Mouse (Mus musculus): Measurements from ENCODE around the gene Parp14.

Gene Parp14

GRCm38 (mm10) chr16:35870581-35871047, 730 bp downstream of the Parp14 start:
- DNase-seq (ENCODE audit: low spot score in 2 of 2), result no peak

GRCm38 (mm10) chr16:35869656-35870055, 1.7 kb downstream of the Parp14 start:
- no peak for DNase-seq (ENCODE audit: low spot score in 2 of 2)

DNA sequence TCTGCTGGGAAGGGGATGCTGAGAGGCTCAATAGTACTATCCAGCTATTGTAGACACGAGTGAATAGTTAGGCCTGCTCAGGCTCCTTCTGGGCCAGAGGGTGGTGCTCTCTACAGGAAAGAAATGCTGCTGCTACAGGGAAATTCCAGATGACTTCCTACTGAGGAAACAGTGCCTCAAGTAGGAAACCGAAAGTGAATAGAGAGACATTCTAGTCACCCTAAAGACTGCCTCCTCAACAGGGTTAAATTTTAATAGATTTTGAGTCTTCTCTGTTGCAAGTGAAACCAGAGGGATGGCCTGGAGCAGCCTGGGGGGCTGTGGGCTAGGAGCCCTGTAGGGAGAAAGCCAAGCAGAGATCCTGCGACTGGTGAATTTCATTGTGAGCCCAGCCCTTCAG, 2.2 kb downstream of the Parp14 start:
- DNase-seq (ENCODE audit: low spot score in 2 of 2), result no peak

- no peak for DNase-seq (ENCODE audit: low spot score in 2 of 2)
These were observed 3.6 kb downstream of the Parp14 start for GRCm38 (mm10) chr16:35867726-35868125.

- no peak for DNase-seq (ENCODE audit: low spot score in 2 of 2)
These were observed 9.3 kb downstream of the Parp14 start for GRCm38 (mm10) chr16:35862057-35862456.

DNA sequence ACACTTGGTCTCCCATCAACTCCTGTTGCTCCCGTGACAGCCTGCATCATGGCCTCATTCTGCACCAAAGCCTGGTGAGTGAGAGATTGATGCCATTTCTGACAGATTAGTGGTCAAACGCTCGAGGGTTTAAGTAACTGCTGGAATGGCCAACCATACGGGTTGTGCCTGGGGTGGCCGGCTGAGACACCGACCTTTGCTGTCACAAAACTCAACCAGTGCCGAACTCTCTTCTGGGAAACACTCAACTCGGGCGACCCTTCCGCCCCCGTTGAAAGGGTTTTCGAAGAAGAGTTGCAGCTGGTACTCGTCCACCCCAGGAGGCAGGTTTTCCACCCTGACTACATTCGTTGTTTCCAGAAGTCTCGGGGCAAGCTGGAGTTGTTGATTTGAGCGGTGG, 11.1 kb downstream of the Parp14 start:
- DNase-seq (ENCODE audit: low spot score in 2 of 2), result no peak

- no peak for DNase-seq (ENCODE audit: low spot score in 2 of 2)
These were observed 14.6 kb downstream of the Parp14 start for GRCm38 (mm10) chr16:35856766-35857165.

DNA sequence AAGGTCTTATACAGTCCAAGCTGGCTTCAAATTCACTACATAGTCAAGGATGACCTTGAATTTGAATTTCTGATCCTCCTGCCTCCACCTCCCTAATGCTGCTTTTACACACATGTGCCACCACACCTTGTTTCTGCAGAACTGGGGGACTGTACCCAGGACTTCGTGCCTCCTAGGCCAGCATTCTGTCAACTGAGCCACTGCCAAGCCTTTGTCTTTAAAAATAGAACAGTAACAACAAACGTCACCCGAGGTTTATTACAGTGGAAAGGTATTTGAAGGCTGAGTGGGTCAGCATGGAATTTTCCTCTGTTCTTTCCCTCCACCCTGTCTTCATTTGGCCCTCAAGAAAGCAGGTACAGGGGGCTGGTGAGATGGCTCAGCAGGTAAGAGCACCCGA, 15.5 kb downstream of the Parp14 start:
- no peak for DNase-seq (ENCODE audit: low spot score in 2 of 2)

GRCm38 (mm10) chr16:35847138-35847537, 24.2 kb downstream of the Parp14 start:
- no peak for DNase-seq (ENCODE audit: low spot score in 2 of 2)

DNA sequence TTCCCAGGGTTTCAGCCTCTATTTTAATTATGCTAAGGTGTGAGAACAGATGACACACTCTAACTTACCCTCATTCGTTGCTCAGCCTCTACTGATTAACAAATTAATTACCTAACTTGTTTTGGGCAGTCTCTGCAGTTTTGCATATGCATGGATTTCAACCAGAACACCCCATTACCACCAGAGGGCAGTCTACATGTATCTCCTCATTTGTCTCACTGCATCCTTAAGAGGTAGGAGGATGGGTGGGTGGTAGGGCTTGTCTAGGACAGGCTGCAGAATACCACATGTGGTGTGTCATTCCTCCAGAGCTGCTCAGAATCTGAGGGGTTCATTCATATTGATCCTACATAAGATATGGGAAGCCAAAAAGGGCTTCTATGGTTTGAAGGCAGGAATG, 31.7 kb downstream of the Parp14 start:
- peak in 1 of 2 experiments; percentile 20 for DNase-seq (ENCODE audit: low spot score in 2 of 2)

- DNase-seq (ENCODE audit: low spot score in 2 of 2), result no peak
These were observed 36.7 kb downstream of the Parp14 start for GRCm38 (mm10) chr16:35834653-35835052.

GRCm38 (mm10) chr16:35832926-35833325, 38.4 kb downstream of the Parp14 start:
- no peak for DNase-seq (ENCODE audit: low spot score in 2 of 2)

- peak in 1 of 2 experiments; percentile 20 for DNase-seq (ENCODE audit: low spot score in 2 of 2)
These were observed 41.3 kb downstream of the Parp14 start for GRCm38 (mm10) chr16:35829999-35830398.

DNA sequence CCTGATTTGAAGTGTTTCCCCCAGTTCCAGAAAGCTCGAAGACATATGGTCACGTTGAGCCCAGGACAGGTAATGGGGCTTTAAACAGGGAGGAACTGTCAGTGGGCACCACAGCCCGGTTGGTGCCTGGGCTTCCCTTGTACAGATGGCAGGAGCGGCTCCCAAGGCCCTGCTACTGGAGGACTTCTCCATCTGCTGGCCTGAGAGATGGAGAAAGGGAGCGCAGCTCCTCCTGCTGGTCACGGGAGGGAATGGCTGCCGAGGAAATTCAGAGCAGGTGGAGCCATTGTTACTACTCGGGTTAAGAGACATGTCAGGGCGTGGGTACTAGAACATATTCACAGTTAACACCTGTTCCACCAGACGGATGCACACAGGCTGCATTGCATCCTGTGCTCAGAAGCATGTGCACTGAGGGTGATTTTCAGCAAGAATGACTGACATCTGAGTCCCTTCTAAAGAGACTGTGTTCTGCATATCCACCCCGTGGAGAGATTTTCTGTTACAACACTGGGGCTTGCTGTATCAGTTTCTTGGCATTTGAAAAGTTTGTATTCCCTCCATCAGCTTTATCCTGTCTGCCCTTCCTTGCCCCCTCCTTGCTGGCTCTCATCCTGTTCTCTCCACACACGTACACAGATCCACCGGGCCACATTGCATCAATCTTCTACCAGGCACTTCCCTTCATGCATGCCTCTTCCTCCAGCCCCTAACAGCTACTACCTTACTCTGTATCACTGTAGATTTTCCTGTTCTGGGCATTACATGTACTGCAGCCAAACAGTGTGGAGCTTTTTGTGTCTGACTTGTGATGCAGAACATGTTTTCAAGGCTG, 53.9 kb downstream of the Parp14 start:
- DNase-seq (ENCODE audit: low spot score in 2 of 2), result peak; percentile 86 to 91

- no peak for DNase-seq (ENCODE audit: low spot score in 2 of 2)
These were observed 58.2 kb downstream of the Parp14 start for GRCm38 (mm10) chr16:35813119-35813518.

DNA sequence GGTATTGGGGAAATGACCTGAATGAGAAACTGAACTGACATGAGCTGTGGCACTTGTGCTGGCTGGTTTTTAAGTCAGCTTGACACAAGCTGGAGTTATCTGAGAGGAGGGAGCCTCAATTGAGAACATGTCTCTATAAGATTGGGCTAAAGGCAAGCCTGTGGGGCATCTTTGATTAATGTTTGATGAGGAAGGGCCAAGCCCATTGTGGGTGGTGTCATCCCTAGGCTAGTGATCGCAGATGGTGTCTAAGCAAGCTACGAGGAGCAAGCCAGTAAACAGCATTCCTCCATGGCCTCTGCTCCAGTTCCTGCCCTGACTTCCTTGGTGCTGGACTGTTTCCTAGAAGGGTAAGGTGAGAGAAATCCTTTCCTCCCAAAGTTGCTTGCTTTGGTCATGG, 62.5 kb downstream of the Parp14 start:
- DNase-seq (ENCODE audit: low spot score in 2 of 2), result no peak

DNA sequence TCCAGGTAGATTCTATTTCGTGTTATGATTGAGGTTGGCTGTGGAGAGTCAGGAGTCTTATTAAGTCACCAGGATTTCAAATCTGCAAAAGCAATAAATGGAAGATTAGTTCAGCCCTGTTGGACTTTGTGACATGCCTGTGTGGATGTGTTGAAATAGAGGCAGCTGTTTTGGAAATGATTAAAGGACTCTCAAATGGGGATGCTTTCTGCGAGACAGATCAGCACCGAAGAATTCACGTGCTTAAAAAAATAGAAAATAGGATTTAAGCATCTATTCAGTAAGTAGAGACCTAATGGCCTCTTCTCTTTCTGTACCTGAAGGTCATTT, 63.7 kb downstream of the Parp14 start:
- no peak for DNase-seq (ENCODE audit: low spot score in 2 of 2)

- DNase-seq (ENCODE audit: low spot score in 2 of 2), result no peak
These were observed 64.2 kb downstream of the Parp14 start for GRCm38 (mm10) chr16:35806973-35807662.

DNA sequence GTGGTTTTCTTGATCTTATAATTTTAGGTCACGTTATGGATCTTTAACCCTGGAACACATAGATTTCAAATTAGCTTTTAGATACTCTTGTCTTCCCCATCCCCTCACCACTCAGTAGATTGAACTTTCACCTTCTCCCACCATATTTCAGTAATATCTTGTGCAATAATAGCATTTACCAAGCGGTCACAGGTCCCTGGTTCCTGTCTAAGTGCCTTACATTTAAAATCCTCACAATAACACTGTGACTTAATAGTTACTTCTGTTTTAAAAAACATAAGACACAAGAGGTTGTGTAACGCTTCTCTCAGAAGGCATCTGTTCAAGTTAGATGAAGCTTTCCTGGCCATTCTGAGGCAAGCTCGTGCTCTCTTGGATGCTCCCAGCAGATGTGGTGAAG, 67.6 kb downstream of the Parp14 start:
- DNase-seq (ENCODE audit: low spot score in 2 of 2), result no peak

DNA sequence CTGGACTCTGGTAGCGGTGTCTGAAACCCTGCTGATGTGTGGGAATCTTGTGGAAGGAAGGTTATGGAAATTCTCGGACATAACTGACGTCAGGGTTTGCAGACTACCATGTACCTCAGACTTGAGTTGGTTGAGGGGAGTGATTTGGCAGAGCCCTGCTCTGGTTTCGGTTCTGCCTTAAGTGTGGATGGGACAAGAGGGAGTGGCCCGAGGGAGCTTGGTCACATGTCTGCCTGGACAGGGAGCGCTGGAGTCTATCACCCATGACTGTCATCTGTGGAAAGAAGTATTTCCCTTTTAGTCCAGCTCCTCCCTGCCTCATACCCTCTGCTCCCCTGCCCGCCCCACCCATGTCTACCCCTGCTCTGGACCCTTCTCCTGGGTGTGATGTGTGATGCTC, 69.2 kb downstream of the Parp14 start:
- DNase-seq (ENCODE audit: low spot score in 2 of 2), result no peak

DNA sequence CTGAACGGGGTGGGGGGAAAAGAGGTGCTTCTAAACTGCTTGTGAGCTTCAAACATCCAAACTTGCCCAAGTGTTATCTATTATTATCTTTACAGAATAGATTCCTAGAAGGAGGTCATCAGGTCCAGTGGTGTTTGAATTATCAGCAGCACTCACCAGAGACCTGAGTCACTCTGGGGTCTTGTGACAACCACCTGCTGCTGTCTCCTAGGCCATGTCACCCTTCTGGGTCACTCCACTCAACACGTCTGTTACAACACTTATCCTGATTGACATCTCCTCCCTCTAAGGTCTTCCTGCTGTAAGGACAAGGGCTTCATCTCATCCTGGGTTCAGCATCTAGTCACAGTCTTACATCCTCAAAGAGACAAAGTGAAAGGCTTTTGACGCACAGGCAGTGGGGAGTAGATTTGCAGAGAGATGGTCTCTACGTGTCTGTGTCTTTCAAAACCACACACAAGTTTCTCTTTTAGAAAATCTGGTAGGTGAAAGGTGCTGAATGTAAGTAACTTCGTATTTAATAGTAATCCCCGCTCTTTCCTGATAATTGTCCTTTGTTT, 79.3 kb downstream of the Parp14 start:
- DNase-seq (ENCODE audit: low spot score in 2 of 2), result no peak

DNA sequence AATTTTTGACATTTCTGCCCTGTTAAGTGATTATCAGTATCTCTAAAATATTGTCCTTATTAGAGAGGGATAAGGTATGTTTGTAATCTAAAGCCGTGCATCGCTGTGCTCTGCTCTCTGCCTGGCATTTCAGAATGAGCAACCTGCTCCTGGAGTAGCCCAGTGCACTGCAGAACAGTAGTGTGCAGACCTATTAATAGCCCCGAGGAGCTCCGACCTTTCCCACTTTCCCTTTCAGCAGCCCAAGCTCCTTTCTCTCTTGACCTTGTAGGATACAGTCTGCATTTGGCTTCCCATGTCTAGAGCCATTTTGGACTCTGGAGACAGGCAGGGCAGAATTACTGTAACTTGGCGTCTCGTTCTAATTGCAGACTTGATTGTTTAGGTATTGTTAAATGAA, 83.0 kb downstream of the Parp14 start:
- no peak for DNase-seq (ENCODE audit: low spot score in 2 of 2)

Measured in frontal cortex, postnatal 36 days (tissue).